Mouse (Mus musculus): ENCODE data around the gene Dip2a. TPM values are rescaled to one million over a fixed set of nuclear protein-coding genes. Genes with fewer than 3 reads are reported as not detected.

Dip2a gene
- polyA plus RNA-seq (2012) = 1.5 TPM in 2 replicates

DNA sequence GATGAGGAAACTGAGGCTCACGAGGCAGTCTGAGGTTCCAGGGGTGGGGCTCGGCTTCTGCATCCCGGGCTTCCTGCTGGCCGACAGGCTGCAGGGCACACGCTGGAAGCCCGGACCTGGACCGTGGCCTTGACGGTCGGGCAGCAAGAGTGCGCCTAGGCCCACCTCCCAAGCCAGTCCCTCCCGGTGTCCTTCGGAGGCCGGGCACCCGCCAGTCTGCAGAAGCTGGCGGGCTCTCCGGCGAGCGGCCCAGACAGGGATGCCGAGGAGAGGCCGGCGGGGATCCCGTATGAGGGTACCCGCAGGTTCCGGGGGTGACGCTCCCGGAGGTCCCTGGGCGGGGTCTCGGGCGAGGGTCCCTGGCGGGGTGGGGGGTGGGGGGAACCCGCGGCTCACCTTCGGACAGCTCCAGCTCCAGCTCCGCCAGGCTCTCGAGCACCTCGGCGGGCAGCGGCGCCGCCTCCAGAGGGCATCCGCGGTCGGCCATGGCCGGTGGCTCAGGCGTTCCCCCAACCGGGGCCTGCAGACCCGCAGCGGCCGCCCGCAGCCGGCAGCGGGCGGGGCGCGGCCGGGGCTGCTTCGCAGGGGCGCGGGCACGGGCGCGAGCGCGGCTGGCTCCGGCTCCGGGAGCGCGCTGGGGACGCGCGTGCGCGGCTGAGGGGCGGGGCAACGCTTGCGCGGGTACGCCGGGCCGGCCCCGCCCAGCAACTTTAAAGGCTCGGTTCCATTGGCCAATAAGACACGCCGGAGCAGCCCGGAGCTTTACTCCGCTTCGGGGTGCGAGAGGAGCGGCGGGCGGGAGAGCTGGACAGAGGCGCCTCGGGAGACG is at the start of gene Dip2a:
Gene Dip2a, minus strand, starts transcription at position 581 of the 829 bp plus-strand sequence.

DNA sequence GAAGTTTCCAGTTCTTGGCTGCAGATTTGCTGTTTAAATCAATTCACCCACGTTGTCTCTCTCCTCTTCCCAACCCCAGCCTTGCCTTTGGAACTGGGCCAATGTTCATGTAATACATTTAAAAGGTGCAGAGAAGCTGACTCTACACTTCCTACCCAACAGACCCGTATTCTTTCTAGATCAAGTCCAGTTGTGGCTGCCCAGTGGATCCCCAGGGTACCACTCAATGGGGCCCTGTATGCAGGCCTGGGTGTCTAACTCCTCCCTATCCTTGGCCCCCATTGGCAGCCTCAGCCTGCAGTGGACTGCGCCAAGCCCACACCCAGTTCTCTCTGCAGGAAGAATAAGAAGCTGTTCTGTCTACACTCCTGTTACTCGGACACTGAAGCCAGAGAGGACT is 91.6 kb downstream of the Dip2a start, which contains the start of gene S100b:
Gene S100b, plus strand, starts transcription at position 318 of the 400 bp plus-strand sequence.

DNA sequence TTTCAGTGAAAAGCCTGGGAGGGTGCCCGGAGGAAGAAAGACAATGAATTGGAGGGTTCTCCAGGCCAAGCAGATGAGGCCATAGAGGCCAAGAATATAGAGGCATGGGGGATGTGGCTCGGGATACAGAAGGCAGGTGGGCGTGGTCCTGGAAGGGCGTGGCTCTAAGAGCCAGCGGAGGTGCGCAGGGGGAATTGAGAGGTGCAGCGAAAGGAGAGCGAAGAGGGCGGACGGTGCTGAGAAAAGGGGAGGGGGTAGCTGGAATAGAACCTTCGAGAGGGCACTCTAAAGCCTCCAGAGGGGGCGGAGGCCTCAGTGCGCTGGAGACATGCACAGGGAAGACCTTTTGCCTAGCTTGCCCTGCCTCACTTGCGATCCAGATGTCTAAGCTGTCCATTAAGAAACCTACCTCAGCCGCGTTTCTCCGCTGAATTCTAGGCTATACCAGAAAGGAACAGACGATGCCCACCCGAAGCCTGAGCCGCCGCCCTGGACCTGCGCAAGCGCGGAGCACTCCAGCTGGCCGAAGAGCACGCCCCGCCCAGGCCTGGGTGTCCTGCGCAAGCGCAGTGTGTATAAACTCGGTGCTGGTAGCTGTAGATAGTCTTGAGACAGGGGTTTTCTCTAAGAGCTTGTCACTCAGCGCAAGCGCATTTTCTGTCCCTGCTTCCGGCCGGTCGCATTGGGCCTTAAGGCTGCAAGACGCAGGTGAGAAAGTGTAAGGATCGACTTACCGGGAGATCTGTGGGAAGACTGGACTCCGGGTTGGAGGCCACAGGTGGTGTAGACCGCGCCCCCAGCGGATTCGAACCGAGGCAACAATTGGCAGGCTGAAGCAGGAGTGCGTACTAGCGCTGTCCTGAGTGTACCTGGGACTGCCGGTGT is 107.5 kb downstream of the Dip2a start, which contains the start of gene Prmt2:
Gene Prmt2, minus strand, starts transcription at position 525 of the 885 bp plus-strand sequence.

Other genes with a start within 250 kb of the Dip2a start
- not detected in 2 replicates for gene Slc5a4b, start 234.3 kb downstream of the Dip2a start, polyA plus RNA-seq (2012)
- not detected in 2 replicates for gene Slc5a4a, start 197.8 kb downstream of the Dip2a start, polyA plus RNA-seq (2012)
- gene Prmt2, start 107.4 kb downstream of the Dip2a start, polyA plus RNA-seq (2012) = 2.8 and 3.6 TPM in 2 replicates
- not detected in 2 replicates for gene S100b, start 91.4 kb downstream of the Dip2a start, polyA plus RNA-seq (2012)
- not detected in 2 replicates for gene AC141477.1, start 95.2 kb upstream of the Dip2a start, polyA plus RNA-seq (2012)
- 47.7 and 65.0 TPM in 2 replicates for gene Pcnt, start 97.5 kb upstream of the Dip2a start, polyA plus RNA-seq (2012)
- gene 2610028H24Rik, start 103.8 kb upstream of the Dip2a start, polyA plus RNA-seq (2012) = not detected in 2 replicates
- gene Mcm3ap, start 123.6 kb upstream of the Dip2a start, polyA plus RNA-seq (2012) = 23.3 and 33.0 TPM in 2 replicates
- 0.60 and 0.83 TPM in 2 replicates for gene Ybey, start 123.8 kb upstream of the Dip2a start, polyA plus RNA-seq (2012)
- gene Lss, start 186.3 kb upstream of the Dip2a start, polyA plus RNA-seq (2012) = 7.1 and 7.8 TPM in 2 replicates
- not detected in 2 replicates for gene Spatc1l, start 217.0 kb upstream of the Dip2a start, polyA plus RNA-seq (2012)
- not detected in 2 replicates for gene Ftcd, start 230.4 kb upstream of the Dip2a start, polyA plus RNA-seq (2012)

Data from megakaryocyte-erythroid progenitor cell, adult 5 weeks (primary cell).